Comparison of ENCODE assay signal across 7 mouse cellular contexts in the genomic region with DNA sequence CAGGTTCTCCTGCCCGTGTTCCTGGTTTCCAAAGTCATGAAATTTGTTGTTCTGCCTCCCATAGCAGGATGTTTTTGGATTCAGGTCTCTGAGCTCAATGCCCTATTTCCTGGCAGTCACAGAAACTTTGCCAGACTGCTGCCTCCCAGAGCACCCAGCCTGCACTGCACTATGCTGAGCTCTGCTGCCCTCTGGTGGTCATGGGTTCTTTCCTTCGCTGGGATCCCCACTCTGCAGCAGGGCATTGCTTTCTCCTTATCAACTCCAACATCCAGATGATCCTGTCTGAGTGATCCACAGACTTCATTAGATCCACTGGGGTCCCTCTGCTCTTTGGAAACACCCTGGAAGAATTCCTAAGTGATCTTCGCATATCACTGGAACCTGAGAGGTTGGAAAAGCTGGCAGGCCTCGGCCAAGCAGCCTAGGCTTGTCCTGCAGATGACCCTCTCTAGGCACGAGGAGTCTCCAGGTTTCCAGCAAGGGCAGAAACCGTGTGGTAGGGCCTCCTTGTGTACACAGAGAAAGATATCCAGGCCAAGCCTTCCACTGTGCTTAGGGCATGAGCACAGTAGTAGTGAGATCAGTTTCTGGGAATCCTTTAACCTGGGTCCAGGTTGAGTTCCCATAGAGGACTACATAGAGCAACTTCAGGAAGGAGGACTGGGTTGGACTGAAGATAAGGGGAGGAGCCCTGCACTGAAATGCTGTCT.
A peak's percentile ranks its signal among the peaks of the same experiment; 100 is the strongest.
DNase-seq lines count a peak whose midpoint lies in the region; ATAC-seq and TF ChIP-seq lines count a peak whose summit lies in the region.
"Not testable (repeated sequence)": the region's sequence is repeated elsewhere in the genome, so short reads cannot be mapped to it uniquely, and the experiment has no call there.

No protein-coding gene starts in this region.

- not testable (repeated sequence) for H3K27ac ChIP-seq in embryonic facial prominence, embryonic 12.5 days; forebrain, postnatal 0 days (ENCODE audit: low read depth, low read length); intestine, embryonic 16.5 days (ENCODE audit: low read length); liver, embryonic 11.5 days (ENCODE audit: low read depth, low read length); neural tube, embryonic 12.5 days

- 0 out of 2 replicates have a peak, but pooled peaks have one; percentile 18 for TF ChIP-seq CTCF in forebrain, postnatal 0 days (IDR thresholded peaks at IDR 0.05; ENCODE audit: low read depth)

- H3K9ac ChIP-seq in embryonic facial prominence, embryonic 12.5 days; forebrain, postnatal 0 days; intestine, embryonic 16.5 days (ENCODE audit: low read depth, low read length); liver, embryonic 11.5 days (ENCODE audit: low read depth, low read length); neural tube, embryonic 12.5 days: not testable (repeated sequence)

- H3K36me3 ChIP-seq in embryonic facial prominence, embryonic 12.5 days; forebrain, postnatal 0 days (ENCODE audit: insufficient read depth); intestine, embryonic 16.5 days (ENCODE audit: control insufficient read depth, insufficient read depth, low read length); liver, embryonic 11.5 days (ENCODE audit: control insufficient read depth, insufficient read depth, low read length); neural tube, embryonic 12.5 days: not testable (repeated sequence)

- H3K4me3 ChIP-seq in embryonic facial prominence, embryonic 12.5 days; forebrain, postnatal 0 days (ENCODE audit: low read depth, low read length); intestine, embryonic 16.5 days (ENCODE audit: low read length); liver, embryonic 11.5 days (ENCODE audit: low read depth, low read length); neural tube, embryonic 12.5 days: not testable (repeated sequence)

- not testable (repeated sequence) for H3K27me3 ChIP-seq in embryonic facial prominence, embryonic 12.5 days; forebrain, postnatal 0 days (ENCODE audit: insufficient read depth, low read length); intestine, embryonic 16.5 days (replicated peaks; ENCODE audit: control insufficient read depth, insufficient read depth, low read length); liver, embryonic 11.5 days (replicated peaks; ENCODE audit: control insufficient read depth, insufficient read depth, low read length); neural tube, embryonic 12.5 days (replicated peaks)

- not testable (repeated sequence) for DNase-seq in forebrain, postnatal 0 days; liver, embryonic 11.5 days (ENCODE audit: low spot score)

- peak; percentile 77; the same call in 1 of the 2 replicates for ATAC-seq in embryonic facial prominence, embryonic 12.5 days (ENCODE audit: insufficient number of reproducible peaks, insufficient read depth, low FRiP score, low TSS enrichment)
- peak; percentile 91 for ATAC-seq in forebrain, postnatal 0 days
- ATAC-seq in hematopoietic stem cell, adult 5-6 weeks (replicated peaks in 1 of 2; ENCODE audit: insufficient read depth in 1 of 2, low FRiP score in 2 of 2, low TSS enrichment in 1 of 2, low read depth in 1 of 2, poor library complexity in 2 of 2, severe bottlenecking in 2 of 2), result peak; percentile 83 to 84
- ATAC-seq in intestine, embryonic 16.5 days, result peak; percentile 84
- peak; percentile 79 for ATAC-seq in liver, embryonic 11.5 days (replicated peaks; ENCODE audit: low FRiP score)
- peak; percentile 86 for ATAC-seq in megakaryocyte, adult 5-6 weeks (ENCODE audit: poor library complexity, severe bottlenecking)
- ATAC-seq in neural tube, embryonic 12.5 days (ENCODE audit: low FRiP score, low read depth), result peak; percentile 70; the same call in 1 of the 2 replicates

- not testable (repeated sequence) for H3K4me1 ChIP-seq in embryonic facial prominence, embryonic 12.5 days; forebrain, postnatal 0 days (ENCODE audit: insufficient read depth); intestine, embryonic 16.5 days (ENCODE audit: control insufficient read depth, insufficient read depth, low read length); liver, embryonic 11.5 days (replicated peaks; ENCODE audit: control insufficient read depth, insufficient read depth, low read length); neural tube, embryonic 12.5 days

- 57% methylated on average over 4 of the region's 6 CpGs for WGBS in embryonic facial prominence, embryonic 12.5 days
- 55% methylated on average over 3 of the region's 6 CpGs for WGBS in forebrain, postnatal 0 days
- WGBS in intestine, embryonic 16.5 days, result 31% methylated on average over 3 of the region's 6 CpGs
- 44% methylated on average over 4 of the region's 6 CpGs for WGBS in liver, embryonic 11.5 days
- WGBS in neural tube, embryonic 12.5 days, result 56% methylated on average over 4 of the region's 6 CpGs

- H3K9me3 ChIP-seq in embryonic facial prominence, embryonic 12.5 days; forebrain, postnatal 0 days (ENCODE audit: low read length); intestine, embryonic 16.5 days (ENCODE audit: control insufficient read depth, low read length); liver, embryonic 11.5 days (ENCODE audit: control insufficient read depth, low read length); neural tube, embryonic 12.5 days: not testable (repeated sequence)

- not testable (repeated sequence) for H3K4me2 ChIP-seq in embryonic facial prominence, embryonic 12.5 days (replicated peaks); forebrain, postnatal 0 days (ENCODE audit: low read depth); intestine, embryonic 16.5 days (ENCODE audit: low read depth, low read length); liver, embryonic 11.5 days; neural tube, embryonic 12.5 days (replicated peaks)
